Mouse (Mus musculus) liver, embryonic 14.5 days (tissue): Measurements from ENCODE around the gene Adam19. TPM values are rescaled to one million over a fixed set of nuclear protein-coding genes. Genes with fewer than 3 reads are reported as not detected.

Source experiments
- ATAC-seq: fragments of 200-750 bp; cut with Nextera tagmentation; 2 replicates; pipeline ENCODE4 v1.8.0; 2017; ENCODE audit warnings: moderate number of reproducible peaks, mild to moderate bottlenecking, moderate library complexity; ENCODE audit not compliant: insufficient read depth
- DNase-seq, 3 experiments: peaks; one replicate each; pipeline ENCODE4 v3.0.0-alpha.2; 2012 to 2013; ENCODE audit warnings: low read depth in 3 of 3, low spot score in 3 of 3
- H3K27ac ChIP-seq: fragments of 300-500 bp; sonication (generic); 2 replicates; pipeline ENCODE4 v1.5.1; 2014; ENCODE audit warnings: moderate library complexity, mild to moderate bottlenecking, control low read depth, inconsistent platforms
- H3K27me3 ChIP-seq: fragments of 300-500 bp; sonication (generic); 2 replicates; pipeline ENCODE4 v1.6.1; 2014; ENCODE audit warnings: mild to moderate bottlenecking, low read length, moderate library complexity; ENCODE audit not compliant: control insufficient read depth, insufficient read depth
- H3K36me3 ChIP-seq: fragments of 300-500 bp; sonication (generic); replicated peaks from 2 replicates; pipeline ENCODE4 v1.6.1; 2014; ENCODE audit warnings: low read depth; ENCODE audit not compliant: control insufficient read depth, insufficient read depth
- H3K4me1 ChIP-seq, 2 experiments: fragments of 200-500 bp in 1 of 2; fragments of 300-500 bp in 1 of 2; sonication (generic) in 1 of 2; replicated peaks; 2 replicates each; pipeline ENCODE4 v1.6.1; 2012 to 2014; ENCODE audit warnings: antibody characterized with exemption in 1 of 2, inconsistent platforms in 1 of 2, low read length in 1 of 2; ENCODE audit not compliant: control insufficient read depth in 2 of 2, insufficient read depth in 2 of 2
- H3K4me2 ChIP-seq: fragments of 300-500 bp; sonication (generic); 2 replicates; pipeline ENCODE4 v1.6.1; 2014; ENCODE audit warnings: low read depth, mild to moderate bottlenecking, control low read depth, moderate library complexity
- H3K4me3 ChIP-seq, 2 experiments: fragments of 200-500 bp in 1 of 2; fragments of 300-500 bp in 1 of 2; sonication (generic) in 1 of 2; 2 replicates each; pipeline ENCODE4 v1.5.1; 2012 to 2014; ENCODE audit warnings: low read depth in 2 of 2, low read length in 2 of 2, mild to moderate bottlenecking in 2 of 2, control low read depth in 1 of 2, inconsistent platforms in 1 of 2, moderate library complexity in 1 of 2; ENCODE audit not compliant: insufficient read depth in 1 of 2
- H3K9ac ChIP-seq: fragments of 300-500 bp; sonication (generic); replicated peaks from 2 replicates; pipeline ENCODE4 v1.6.1; 2014; ENCODE audit warnings: mild to moderate bottlenecking, control low read depth, moderate library complexity
- H3K9me3 ChIP-seq: fragments of 300-500 bp; sonication (generic); 2 replicates; pipeline ENCODE4 v1.6.1; 2016; ENCODE audit warnings: low read length, mixed read lengths; ENCODE audit not compliant: control insufficient read depth
- CTCF ChIP-seq: IDR thresholded peaks from 2 replicates; pipeline ENCODE4 v1.5.1; 2016; ENCODE audit warnings: antibody characterized with exemption, low read depth, control low read depth
- EP300 ChIP-seq: IDR thresholded peaks from 2 replicates; pipeline ENCODE4 v1.6.1; 2016; ENCODE audit warnings: antibody characterized with exemption, low read depth
- WGBS: fragments of 180-500 bp; shearing (Covaris S2); extraction: QIAGEN DNeasy Blood & Tissue Kit; methylation state at CpG from one replicate; pipeline ENCODE4 v1.1.7; 2014; ENCODE audit not compliant: insufficient replicate concordance; 5-methylcytosine and 5-hydroxymethylcytosine counted together
- polyA plus RNA-seq, 2 experiments: library from polyadenylated mRNA; depleted of rRNA in 1 of 2; stranded (reverse) in 1 of 2; unstranded in 1 of 2; fragments of >200 nt; fragmentation: Nextera tagmentation in 1 of 2; extraction: Ambion mirVana in 1 of 2; gene quantifications; 2 replicates each; pipeline versions ENCODE4 v1.2.1 to v1.2.3; 2012 to 2014

The Adam19 gene
- polyA plus RNA-seq, 2 experiments, result 0.60 to 1.2 TPM

- 24% methylated on average over 10 of the region's 10 CpGs for WGBS
- no peaks in the 10 kb centered on the region for H3K9me3 ChIP-seq
- ATAC-seq (peak; percentile 85), DNase-seq (peak; percentile 38 to 50 (median 47))
- H3K4me3 ChIP-seq, result no peak overlapping the region
- peaks cover 32 to 44% of the 10 kb centered on the region in 2 experiments for H3K4me1 ChIP-seq
- peak overlapping the region; percentile 73 for H3K27ac ChIP-seq
- H3K27me3 ChIP-seq, result no peaks in the 10 kb centered on the region
- no peaks in the 10 kb centered on the region for H3K36me3 ChIP-seq
- peak overlapping the region; percentile 40 for H3K4me2 ChIP-seq
- H3K9ac ChIP-seq, result peak overlapping the region; percentile 47
- TF ChIP-seq EP300, result peak; percentile 80
- no peak for TF ChIP-seq CTCF
Measured at GRCm38 (mm10) chr11:46090951-46091667, 35.3 kb downstream of the Adam19 start.

GRCm38 (mm10) chr11:46092121-46092520, 36.3 kb downstream of the Adam19 start:
- Histone ChIP-seq H3K9me3 (no peaks in the 10 kb centered on the region), H3K9ac (no peak overlapping the region), H3K4me3 (no peak overlapping the region), H3K4me2 (no peak overlapping the region), H3K27me3 (no peaks in the 10 kb centered on the region), H3K36me3 (no peaks in the 10 kb centered on the region), H3K4me1 (peaks cover 32 to 43% of the 10 kb centered on the region in 2 experiments), H3K27ac (no peak overlapping the region)
- DNase-seq (no peak), ATAC-seq (no peak)
- TF ChIP-seq EP300, result no peak
- 77% methylated on average over 4 of the region's 4 CpGs for WGBS

GRCm38 (mm10) chr11:46095477-46096264, 39.9 kb downstream of the Adam19 start:
- H3K4me2 ChIP-seq, result no peak overlapping the region
- H3K4me3 ChIP-seq, result no peak overlapping the region
- DNase-seq (no peak), ATAC-seq (no peak)
- no peak overlapping the region for H3K9ac ChIP-seq
- peaks cover 13 to 23% of the 10 kb centered on the region in 2 experiments for H3K4me1 ChIP-seq
- H3K36me3 ChIP-seq, result no peaks in the 10 kb centered on the region
- no peaks in the 10 kb centered on the region for H3K9me3 ChIP-seq
- no peaks in the 10 kb centered on the region for H3K27me3 ChIP-seq
- WGBS, result 51% methylated on average over 9 of the region's 9 CpGs
- H3K27ac ChIP-seq, result no peak overlapping the region
- TF ChIP-seq CTCF (no peak), EP300 (no peak)

DNA sequence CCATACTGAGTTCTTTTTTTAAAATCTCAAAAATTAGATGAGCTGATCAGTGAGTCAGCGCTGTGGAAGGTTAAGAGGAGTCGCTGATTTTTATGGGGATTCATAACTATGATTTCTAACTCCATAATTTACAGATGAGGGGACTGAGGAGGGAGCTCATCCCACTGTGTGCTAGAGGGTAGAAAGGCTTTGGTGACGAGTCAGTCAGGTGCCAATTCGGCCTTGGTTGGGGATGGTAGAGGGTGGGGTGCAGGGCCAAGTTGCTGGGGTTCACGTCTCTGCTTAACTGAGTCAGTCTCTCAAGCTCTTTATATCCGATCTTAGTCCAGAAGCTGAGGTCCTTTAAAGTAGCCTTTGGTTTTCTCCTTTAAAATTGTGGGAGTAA, 40.5 kb downstream of the Adam19 start:
- Histone ChIP-seq H3K27me3 (no peaks in the 10 kb centered on the region), H3K4me1 (peaks cover 7 to 17% of the 10 kb centered on the region in 2 experiments), H3K27ac (no peak overlapping the region), H3K4me2 (no peak overlapping the region), H3K9ac (no peak overlapping the region), H3K36me3 (no peaks in the 10 kb centered on the region), H3K4me3 (no peak overlapping the region), H3K9me3 (no peaks in the 10 kb centered on the region)
- TF ChIP-seq EP300, result no peak
- no peak for TF ChIP-seq CTCF
- ATAC-seq (no peak), DNase-seq (no peak)
- WGBS, result 73% methylated on average over 6 of the region's 6 CpGs

GRCm38 (mm10) chr11:46097062-46097461, 41.3 kb downstream of the Adam19 start:
- Histone ChIP-seq H3K9ac (no peak overlapping the region), H3K27me3 (no peaks in the 10 kb centered on the region), H3K4me2 (no peak overlapping the region), H3K4me1 (peaks cover 0 to 9% of the 10 kb centered on the region in 2 experiments; a peak in 2 of 4 replicates), H3K36me3 (no peaks in the 10 kb centered on the region), H3K4me3 (no peak overlapping the region), H3K27ac (no peak overlapping the region), H3K9me3 (no peaks in the 10 kb centered on the region)
- TF ChIP-seq CTCF (no peak), EP300 (no peak)
- ATAC-seq (no peak), DNase-seq (no peak)
- WGBS, result 64% methylated on average over 3 of the region's 3 CpGs
